In the genomic region with DNA sequence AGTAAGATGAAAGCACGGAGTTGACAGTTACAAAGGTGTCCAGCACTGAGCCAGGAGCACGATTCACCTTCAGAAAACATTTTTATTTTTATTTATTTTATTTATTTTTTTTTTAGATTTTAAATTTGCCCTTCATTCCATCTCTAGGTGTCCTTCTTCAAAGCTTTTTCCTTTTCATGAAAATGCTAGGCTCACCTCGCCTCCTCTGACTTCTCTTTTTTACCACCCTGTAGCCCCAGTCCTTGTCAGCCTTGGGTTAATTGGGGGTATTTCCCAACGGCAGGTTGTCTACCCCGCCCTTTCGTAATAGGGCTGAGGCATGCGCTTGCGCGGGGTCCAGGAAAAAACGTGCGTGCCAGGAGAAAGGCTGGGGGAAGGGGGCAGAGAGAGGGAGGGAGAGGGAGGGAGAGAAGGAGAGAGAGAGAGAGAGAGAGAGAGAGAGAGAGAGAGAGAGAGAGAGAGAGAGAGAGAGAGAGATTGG, we compare ENCODE assay signal across 9 mouse cellular contexts. TPM values are rescaled to one million over a fixed set of nuclear protein-coding genes. Genes with fewer than 3 reads are reported as not detected.
DNase-seq lines count a peak whose midpoint lies in the region; ATAC-seq lines count a peak whose summit lies in the region.
"Had no signal": no experiment of that assay in that cellular context is flagged by ENCODE, and none has a peak within 500 bp of the region (broad histone marks: within the 10 kb centered on the region; RNA-seq: fewer than 3 reads in every experiment).

No protein-coding gene starts in this region.

- peak overlapping the region; percentile 98 for H3K4me2 ChIP-seq in heart, embryonic 14.5 days (ENCODE audit: low read length)
- H3K4me2 ChIP-seq in limb, embryonic 11.5 days (ENCODE audit: low read depth, severe bottlenecking): peak overlapping the region; percentile 33; the same call in 1 of the 2 replicates
- H3K4me2 ChIP-seq in stomach, embryonic 14.5 days (replicated peaks; ENCODE audit: low read depth, low read length): peak overlapping the region; percentile 49

- in situ Hi-C loops in ES-E14 (cut with MboI; ENCODE audit: low sequenced_read_pairs in 2 of 2, unreplicated experiment in 2 of 2): no loop called here

- no peak overlapping the region for H3K27ac ChIP-seq in heart, embryonic 14.5 days (replicated peaks in 1 of 2; ENCODE audit: control insufficient read depth in 1 of 2, insufficient read depth in 1 of 2, low read depth in 2 of 2, low read length in 2 of 2)
- H3K27ac ChIP-seq in ES-E14 (ENCODE audit: insufficient read depth, low read depth, low read length, poor library complexity, severe bottlenecking): no peak overlapping the region
- H3K27ac ChIP-seq in forebrain, embryonic 10.5 days: no peak overlapping the region
- no peak overlapping the region for H3K27ac ChIP-seq in limb, embryonic 11.5 days (replicated peaks; ENCODE audit: low read depth, low read length)
- H3K27ac ChIP-seq in stomach, embryonic 14.5 days (ENCODE audit: low read length): no peak overlapping the region

- H3K36me3 ChIP-seq in heart, embryonic 14.5 days (ENCODE audit: control insufficient read depth, insufficient read depth, low read length): no peaks in the 10 kb centered on the region
- H3K36me3 ChIP-seq in ES-E14 (ENCODE audit: control insufficient read depth, insufficient read depth, low read length, poor library complexity, severe bottlenecking): no peaks in the 10 kb centered on the region
- no peaks in the 10 kb centered on the region for H3K36me3 ChIP-seq in forebrain, embryonic 10.5 days (replicated peaks)
- no peaks in the 10 kb centered on the region for H3K36me3 ChIP-seq in limb, embryonic 11.5 days (ENCODE audit: control insufficient read depth, insufficient read depth, low read length)
- no peaks in the 10 kb centered on the region for H3K36me3 ChIP-seq in stomach, embryonic 14.5 days (ENCODE audit: control insufficient read depth, insufficient read depth, low read length)

- intact Hi-C loops in heart, postnatal 10 days (cut with DNase I): loop anchor here (1.0 to 10.0 kb wide), 2 partner anchors 93 to 281 kb away; a partner anchor contains a TSS

- peaks cover 22% of the 10 kb centered on the region for H3K27me3 ChIP-seq in heart, embryonic 14.5 days (ENCODE audit: control insufficient read depth, insufficient read depth, low read length)
- peaks cover 95% of the 10 kb centered on the region for H3K27me3 ChIP-seq in forebrain, embryonic 10.5 days (ENCODE audit: poor library complexity, severe bottlenecking)
- peaks cover 59% of the 10 kb centered on the region for H3K27me3 ChIP-seq in limb, embryonic 11.5 days (ENCODE audit: control insufficient read depth, insufficient read depth, low read length)
- peaks cover 8% of the 10 kb centered on the region; the same call in 1 of the 2 replicates for H3K27me3 ChIP-seq in stomach, embryonic 14.5 days (ENCODE audit: control insufficient read depth, insufficient read depth, low read length)

- no peak for ATAC-seq in heart, embryonic 14.5 days (ENCODE audit: insufficient number of reproducible peaks, insufficient read depth, low FRiP score, low read depth)
- no peak for ATAC-seq in limb, embryonic 11.5 days (ENCODE audit: insufficient number of reproducible peaks, low FRiP score, low TSS enrichment, low read depth)
- ATAC-seq in stomach, embryonic 14.5 days (ENCODE audit: insufficient number of reproducible peaks, insufficient read depth, low FRiP score, low read depth): no peak
- ATAC-seq in megakaryocyte progenitor cell, adult 5-6 weeks (replicated peaks; ENCODE audit: poor library complexity): no peak; the same call in 1 of the 2 replicates

- H3K4me3 ChIP-seq in heart, embryonic 14.5 days (ENCODE audit: control insufficient read depth in 1 of 2, insufficient read depth in 1 of 2, low read depth in 1 of 2, low read length in 2 of 2): peak overlapping the region; percentile 29 to 31
- H3K4me3 ChIP-seq in ES-E14 (ENCODE audit: insufficient read depth in 1 of 2, low read depth in 1 of 2, low read length in 2 of 2, poor library complexity in 1 of 2, severe bottlenecking in 1 of 2): peak overlapping the region; percentile 35 to 49; a peak in 2 of 4 replicates
- H3K4me3 ChIP-seq in forebrain, embryonic 10.5 days: peak overlapping the region; percentile 48
- peak overlapping the region; percentile 16 for H3K4me3 ChIP-seq in limb, embryonic 11.5 days (ENCODE audit: low read depth, low read length)
- peak overlapping the region; percentile 11 for H3K4me3 ChIP-seq in stomach, embryonic 14.5 days (ENCODE audit: low read depth, low read length)

- peak overlapping the region; percentile 41; the same call in 1 of the 2 replicates for H3K9ac ChIP-seq in heart, embryonic 14.5 days (ENCODE audit: low read length)
- no peak overlapping the region for H3K9ac ChIP-seq in ES-E14 (ENCODE audit: insufficient read depth, low read depth, low read length, poor library complexity, severe bottlenecking)
- H3K9ac ChIP-seq in limb, embryonic 11.5 days (ENCODE audit: low read length): no peak overlapping the region
- H3K9ac ChIP-seq in stomach, embryonic 14.5 days (replicated peaks; ENCODE audit: low read depth, low read length): no peak overlapping the region

- no peaks in the 10 kb centered on the region for H3K9me3 ChIP-seq in heart, embryonic 14.5 days (ENCODE audit: control insufficient read depth, low read length)
- no peaks in the 10 kb centered on the region for H3K9me3 ChIP-seq in ES-E14 (ENCODE audit: control insufficient read depth, insufficient read depth, low read depth, low read length)
- no peaks in the 10 kb centered on the region for H3K9me3 ChIP-seq in forebrain, embryonic 10.5 days
- H3K9me3 ChIP-seq in limb, embryonic 11.5 days (ENCODE audit: control insufficient read depth, low read length): no peaks in the 10 kb centered on the region
- no peaks in the 10 kb centered on the region for H3K9me3 ChIP-seq in stomach, embryonic 14.5 days (ENCODE audit: control insufficient read depth, low read depth, low read length)

- H3K4me1 ChIP-seq in heart, embryonic 14.5 days (ENCODE audit: control insufficient read depth in 2 of 2, insufficient read depth in 2 of 2, low read length in 2 of 2): peaks cover 27 to 46% of the 10 kb centered on the region in 2 experiments
- H3K4me1 ChIP-seq in ES-E14 (ENCODE audit: control insufficient read depth in 2 of 2, insufficient read depth in 2 of 2, low read length in 2 of 2, poor library complexity in 1 of 2): peaks cover 0 to 6% of the 10 kb centered on the region in 2 experiments; a peak in 1 of 4 replicates
- H3K4me1 ChIP-seq in forebrain, embryonic 10.5 days: peaks cover 81% of the 10 kb centered on the region
- H3K4me1 ChIP-seq in limb, embryonic 11.5 days (ENCODE audit: control insufficient read depth, insufficient read depth, low read length): peaks cover 26% of the 10 kb centered on the region
- H3K4me1 ChIP-seq in stomach, embryonic 14.5 days (ENCODE audit: control insufficient read depth, insufficient read depth, low read length): peaks cover 33% of the 10 kb centered on the region

- no peak for DNase-seq in heart, postnatal 10 days
- DNase-seq in ES-E14 (ENCODE audit: low read depth, low spot score): no peak
- no peak for DNase-seq in forebrain, embryonic 10.5 days (ENCODE audit: extremely low spot score, low spot score)
- DNase-seq in limb, embryonic 11.5 days (ENCODE audit: low spot score): no peak
- no peak for DNase-seq in embryo, embryonic 9.5 days (ENCODE audit: extremely low spot score)

- 12% methylated on average over 11 of the region's 11 CpGs for WGBS in heart, embryonic 14.5 days
- WGBS in forebrain, embryonic 10.5 days: 10% methylated on average over 11 of the region's 11 CpGs
- WGBS in limb, embryonic 11.5 days: 9% methylated on average over 11 of the region's 11 CpGs
- WGBS in stomach, embryonic 14.5 days: 13% methylated on average over 11 of the region's 11 CpGs

RNA-seq across cellular contexts. Expression of a gene that starts 0.4 kb away (rescaled TPM):
- polyA plus RNA-seq in heart, embryonic 14.5 days (2014; fragmentation: Nextera tagmentation; extraction: Ambion mirVana): 0.30 TPM in 1 of 2 replicates, not detected in the other
- total RNA-seq in heart, postnatal 10 days (2021): under 1 TPM; 0.14 to 0.20 TPM
- 0.31 TPM in 1 of 2 replicates, not detected in the other for total RNA-seq in ES-E14 (2012; rRNA removed)
- not detected in 2 replicates for polyA plus RNA-seq in forebrain, embryonic 10.5 days (2016; fragmentation: Nextera tagmentation; extraction: Ambion mirVana)
- 0.13 TPM in 1 of 2 replicates, not detected in the other for polyA plus RNA-seq in limb, embryonic 11.5 days (2014; fragmentation: Nextera tagmentation; extraction: Ambion mirVana)
- 0.14 and 0.33 TPM in 2 replicates for polyA plus RNA-seq in stomach, embryonic 14.5 days (2014; fragmentation: Nextera tagmentation; extraction: Ambion mirVana)
- total RNA-seq in megakaryocyte progenitor cell, adult 5-6 weeks (2015): not detected in 2 replicates
- 0.41 TPM in 1 of 2 replicates, not detected in the other for total RNA-seq in megakaryocyte progenitor cell, adult 5-6 weeks (2017)
- total RNA-seq: hematopoietic stem cell, adult 5-6 weeks had no signal

RNA-seq across cellular contexts. Expression of a gene that starts 4.5 kb away (rescaled TPM):
- 11.3 and 12.8 TPM in 2 replicates for polyA plus RNA-seq in heart, embryonic 14.5 days (2014; fragmentation: Nextera tagmentation; extraction: Ambion mirVana)
- 10 to 100 TPM; 23.6 to 28.3 TPM for total RNA-seq in heart, postnatal 10 days (2021)
- total RNA-seq in ES-E14 (2012; rRNA removed): 3.4 and 5.1 TPM in 2 replicates
- 3.5 and 4.8 TPM in 2 replicates for polyA plus RNA-seq in forebrain, embryonic 10.5 days (2016; fragmentation: Nextera tagmentation; extraction: Ambion mirVana)
- 2.6 and 4.1 TPM in 2 replicates for polyA plus RNA-seq in limb, embryonic 11.5 days (2014; fragmentation: Nextera tagmentation; extraction: Ambion mirVana)
- polyA plus RNA-seq in stomach, embryonic 14.5 days (2014; fragmentation: Nextera tagmentation; extraction: Ambion mirVana): 25.6 and 26.0 TPM in 2 replicates
- total RNA-seq in megakaryocyte progenitor cell, adult 5-6 weeks (2015): 0.66 TPM in 1 of 2 replicates, not detected in the other
- total RNA-seq in megakaryocyte progenitor cell, adult 5-6 weeks (2017): 0.14 and 1.0 TPM in 2 replicates
- total RNA-seq: hematopoietic stem cell, adult 5-6 weeks had no signal

RNA-seq across cellular contexts. Expression of a gene that starts 5.4 kb away (rescaled TPM):
- polyA plus RNA-seq in heart, embryonic 14.5 days (2014; fragmentation: Nextera tagmentation; extraction: Ambion mirVana): 0.69 and 1.1 TPM in 2 replicates
- total RNA-seq in heart, postnatal 10 days (2021): 1 to 10 TPM; 1.8 to 2.1 TPM
- 0.18 and 0.58 TPM in 2 replicates for total RNA-seq in ES-E14 (2012; rRNA removed)
- polyA plus RNA-seq in forebrain, embryonic 10.5 days (2016; fragmentation: Nextera tagmentation; extraction: Ambion mirVana): 0.12 and 0.16 TPM in 2 replicates
- polyA plus RNA-seq in limb, embryonic 11.5 days (2014; fragmentation: Nextera tagmentation; extraction: Ambion mirVana): 0.04 and 0.21 TPM in 2 replicates
- polyA plus RNA-seq in stomach, embryonic 14.5 days (2014; fragmentation: Nextera tagmentation; extraction: Ambion mirVana): 2.1 and 2.2 TPM in 2 replicates
- 0.51 and 0.77 TPM in 2 replicates for total RNA-seq in megakaryocyte progenitor cell, adult 5-6 weeks (2015)
- total RNA-seq in megakaryocyte progenitor cell, adult 5-6 weeks (2017): 0.34 and 0.87 TPM in 2 replicates
- total RNA-seq: hematopoietic stem cell, adult 5-6 weeks had no signal

RNA-seq across cellular contexts. Expression of a gene that starts 20.0 kb away (rescaled TPM):
- 4.1 and 4.4 TPM in 2 replicates for polyA plus RNA-seq in heart, embryonic 14.5 days (2014; fragmentation: Nextera tagmentation; extraction: Ambion mirVana)
- 1 to 10 TPM; 3.4 to 3.5 TPM for total RNA-seq in heart, postnatal 10 days (2021)
- 0.31 and 0.74 TPM in 2 replicates for total RNA-seq in ES-E14 (2012; rRNA removed)
- polyA plus RNA-seq in forebrain, embryonic 10.5 days (2016; fragmentation: Nextera tagmentation; extraction: Ambion mirVana): 2.3 and 2.7 TPM in 2 replicates
- polyA plus RNA-seq in limb, embryonic 11.5 days (2014; fragmentation: Nextera tagmentation; extraction: Ambion mirVana): 4.8 and 5.0 TPM in 2 replicates
- 3.6 and 4.5 TPM in 2 replicates for polyA plus RNA-seq in stomach, embryonic 14.5 days (2014; fragmentation: Nextera tagmentation; extraction: Ambion mirVana)
- not detected in 2 replicates for total RNA-seq in megakaryocyte progenitor cell, adult 5-6 weeks (2015)
- total RNA-seq in megakaryocyte progenitor cell, adult 5-6 weeks (2017): not detected in 2 replicates
- total RNA-seq: hematopoietic stem cell, adult 5-6 weeks had no signal

RNA-seq across cellular contexts. Expression of a gene that starts 50.6 kb away (rescaled TPM):
- 13.6 and 16.6 TPM in 2 replicates for polyA plus RNA-seq in heart, embryonic 14.5 days (2014; fragmentation: Nextera tagmentation; extraction: Ambion mirVana)
- total RNA-seq in heart, postnatal 10 days (2021): 10 to 100 TPM; 20.5 to 22.5 TPM
- 18.3 and 18.9 TPM in 2 replicates for total RNA-seq in ES-E14 (2012; rRNA removed)
- polyA plus RNA-seq in forebrain, embryonic 10.5 days (2016; fragmentation: Nextera tagmentation; extraction: Ambion mirVana): 9.9 and 10.2 TPM in 2 replicates
- 12.7 and 13.4 TPM in 2 replicates for polyA plus RNA-seq in limb, embryonic 11.5 days (2014; fragmentation: Nextera tagmentation; extraction: Ambion mirVana)
- 17.7 and 19.1 TPM in 2 replicates for polyA plus RNA-seq in stomach, embryonic 14.5 days (2014; fragmentation: Nextera tagmentation; extraction: Ambion mirVana)
- 13.8 and 15.8 TPM in 2 replicates for total RNA-seq in megakaryocyte progenitor cell, adult 5-6 weeks (2015)
- 13.2 and 15.8 TPM in 2 replicates for total RNA-seq in megakaryocyte progenitor cell, adult 5-6 weeks (2017)

Comparison
In these comparisons a context has a peak if more than half of its experiments do, and no peak if none do; other contexts are left out.
1. H3K4me2 ChIP-seq: peak in every context shown above with its lines; median percentile 98 in heart, embryonic 14.5 days; 49 in stomach, embryonic 14.5 days; 33 in limb, embryonic 11.5 days.